Mouse (Mus musculus) kidney, adult 2 months (tissue): ENCODE data around the gene Ctnnbip1.

ENCODE experiments used
- CTCF ChIP-seq: fragments of 200-500 bp; conservative IDR thresholded peaks from 2 replicates; pipeline ENCODE4 v1.5.1; 2011; ENCODE audit warnings: low read depth, mild to moderate bottlenecking, control low read depth, low read length, moderate library complexity, mixed read lengths; ENCODE audit not compliant: insufficient read depth, insufficient read length
- POLR2A ChIP-seq: fragments of 200-500 bp; IDR thresholded peaks from one replicate; pipeline ENCODE4 v1.6.1; 2011; ENCODE audit warnings: low read depth, low read length, control low read depth

DNA sequence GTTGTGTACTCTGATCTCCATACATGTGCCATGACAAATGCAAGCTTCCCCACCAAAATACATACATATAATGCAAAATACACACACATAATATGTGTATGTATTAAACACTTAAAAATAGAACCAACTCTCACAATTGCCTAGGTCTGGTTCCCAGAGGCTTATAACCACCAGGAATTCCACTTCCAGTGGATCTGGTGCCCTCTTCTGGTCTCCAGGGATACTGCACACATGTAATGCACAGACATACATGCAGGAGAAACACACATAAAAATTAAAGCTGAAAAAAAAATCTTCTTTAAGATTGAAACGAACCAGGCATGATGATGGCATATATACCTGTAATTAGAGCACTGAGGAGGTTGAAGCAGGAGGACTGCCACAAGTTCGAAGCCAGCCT is 73.5 kb downstream of the Ctnnbip1 start:
- TF ChIP-seq CTCF, result 0 out of 2 replicates have a peak, but pooled peaks have one; percentile 3
- no peak for TF ChIP-seq POLR2A
